Mouse (Mus musculus) cerebral cortex, adult 2 months (tissue): ENCODE results near the gene Gsta3.

Experiments
- WGBS: fragments of 180-500 bp; shearing (Covaris S2); methylation state at CpG from one replicate; pipeline ENCODE4 v1.1.7; 2018; 5-methylcytosine and 5-hydroxymethylcytosine counted together

The Gsta3 gene

DNA sequence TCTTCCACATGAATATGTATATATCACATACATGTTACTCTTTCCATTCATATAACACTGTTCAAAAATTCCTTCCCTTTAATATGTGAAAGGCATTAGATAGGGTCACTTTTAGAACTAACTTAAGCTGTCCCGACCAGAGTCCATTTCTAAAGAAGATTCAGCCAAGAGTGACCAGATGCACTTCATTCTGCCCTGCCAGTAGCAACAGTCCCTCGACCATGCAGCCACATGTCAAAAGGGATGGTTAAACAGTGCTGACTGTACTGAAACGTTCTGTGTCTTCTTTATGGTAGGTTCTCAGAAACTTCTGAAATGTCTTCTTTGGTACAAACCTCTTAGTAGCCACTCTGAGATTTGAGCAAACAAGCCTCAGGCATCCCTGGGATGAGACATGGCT, 61.3 kb downstream of the Gsta3 start:
- WGBS, result 84% methylated on average over 3 of the region's 3 CpGs

DNA sequence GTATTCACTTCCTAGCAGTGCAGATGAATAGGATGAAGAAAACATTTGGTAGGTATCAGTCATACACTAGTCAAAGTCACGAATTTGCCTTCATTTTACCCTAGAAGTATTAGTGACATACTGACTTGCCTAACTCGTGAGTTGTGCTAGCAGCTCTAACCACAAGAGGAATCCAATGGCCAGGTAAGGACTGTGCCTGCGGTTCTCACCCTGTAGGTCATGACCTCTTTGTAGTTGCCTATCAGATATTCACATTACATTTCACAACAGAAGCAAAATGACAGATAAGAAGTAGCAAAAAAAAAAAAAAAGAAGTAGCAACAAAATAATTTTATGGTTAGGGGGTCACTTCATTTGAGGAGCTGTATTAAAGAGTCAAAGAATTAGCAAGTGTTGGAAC, 63.8 kb downstream of the Gsta3 start:
- 83% methylated on average over 3 of the region's 3 CpGs for WGBS

DNA sequence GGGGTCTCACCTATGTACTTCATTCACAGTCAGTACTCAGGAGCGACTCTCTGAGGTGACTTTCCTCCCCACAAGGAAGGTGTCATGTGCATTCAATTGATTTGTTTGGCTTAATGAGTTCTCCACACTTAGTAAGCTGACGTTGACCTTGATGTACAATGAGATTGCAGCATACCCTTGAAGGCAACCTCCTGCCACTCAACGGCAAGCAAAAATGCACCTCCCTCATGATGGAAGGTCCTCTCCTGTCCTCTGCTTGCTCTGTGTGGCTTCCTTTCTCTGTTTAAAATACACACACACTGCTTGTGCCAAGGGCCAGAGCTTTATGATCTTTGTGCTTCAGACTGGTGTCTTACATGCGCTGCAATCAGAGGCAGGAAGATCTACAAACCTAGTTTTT, 64.3 kb downstream of the Gsta3 start:
- 92% methylated on average over 4 of the region's 4 CpGs for WGBS

DNA sequence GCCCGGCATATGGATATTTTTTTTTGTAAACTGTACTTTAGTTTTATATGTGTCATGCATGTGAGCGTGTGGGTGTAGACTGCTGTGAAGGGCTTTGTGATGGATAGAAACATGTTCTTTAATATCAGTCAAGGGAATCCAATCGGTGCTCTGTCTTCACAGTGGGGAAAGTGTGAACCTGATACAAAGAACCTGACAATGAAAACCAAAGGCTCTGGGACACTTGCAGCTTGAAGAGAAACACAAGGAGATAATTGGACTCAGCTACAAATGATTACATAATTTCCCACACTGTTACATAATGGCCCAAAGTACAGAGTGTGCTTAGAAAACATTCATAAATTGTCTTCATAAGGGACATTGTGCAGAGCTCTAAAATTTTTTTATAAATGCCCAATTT, 65.1 kb downstream of the Gsta3 start:
- WGBS, result 73% methylated on average over 3 of the region's 3 CpGs

DNA sequence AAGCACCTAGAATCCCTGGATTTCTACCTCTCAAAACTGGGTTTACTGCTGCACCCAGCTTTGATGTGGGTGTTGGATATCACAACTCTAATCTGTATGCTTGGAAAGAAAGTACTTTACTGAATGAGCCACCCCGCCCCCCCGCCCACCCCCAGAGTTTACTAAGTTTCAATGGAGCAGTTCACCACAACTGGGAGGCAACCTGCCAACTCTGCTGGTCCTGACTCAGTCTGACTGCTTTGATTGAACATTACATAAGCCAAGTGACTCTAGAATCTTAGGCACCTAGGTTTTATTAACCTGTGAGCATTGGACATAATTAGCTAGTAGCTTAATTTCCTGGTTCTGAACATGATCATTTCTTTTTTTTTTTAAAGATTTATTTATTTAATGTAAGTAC, 73.9 kb downstream of the Gsta3 start:
- WGBS, result 87% methylated on average over 2 of the region's 2 CpGs
